8 mouse cellular contexts compared by ENCODE assay signal in the genomic region with DNA sequence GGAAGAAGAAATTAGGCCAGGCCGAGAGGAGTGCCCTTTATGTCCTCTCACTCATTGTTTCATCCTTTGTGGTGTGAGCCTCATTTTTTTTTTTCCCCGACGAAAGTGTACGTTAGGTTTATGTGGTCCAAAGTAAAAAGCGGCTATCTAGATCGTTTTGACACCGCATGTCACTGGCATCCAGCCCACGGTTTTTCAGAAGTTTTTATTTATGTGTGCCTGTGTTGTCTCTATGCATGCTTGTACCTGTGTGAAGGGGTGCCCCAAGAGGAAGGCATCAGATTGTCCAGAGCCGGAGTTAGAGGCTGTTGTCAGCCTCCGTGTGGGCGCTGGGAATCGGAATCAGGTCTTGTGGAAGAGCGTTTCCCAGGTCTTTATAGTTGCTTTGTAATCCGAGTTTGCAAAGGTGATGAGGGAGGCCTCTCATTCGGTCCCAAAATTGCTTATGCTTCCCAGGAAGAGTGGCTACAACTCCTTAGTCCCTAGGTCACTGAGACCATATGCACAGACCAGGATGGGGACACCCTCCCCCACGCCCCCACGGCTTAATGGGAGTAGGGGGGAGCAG. TPM values are rescaled to one million over a fixed set of nuclear protein-coding genes. Genes with fewer than 3 reads are reported as not detected.
DNase-seq lines count a peak whose midpoint lies in the region; ATAC-seq and TF ChIP-seq lines count a peak whose summit lies in the region.

No protein-coding gene starts in this region.

- peak overlapping the region; percentile 80 for H3K4me3 ChIP-seq in heart, embryonic 12.5 days
- H3K4me3 ChIP-seq in G1E (ENCODE audit: low read depth, low read length), result peak overlapping the region; percentile 99
- H3K4me3 ChIP-seq in limb, embryonic 13.5 days, result peak overlapping the region; percentile 97
- peak overlapping the region; percentile 85 for H3K4me3 ChIP-seq in olfactory bulb, adult 2 months (ENCODE audit: insufficient read depth, low read depth, low read length)

- H3K9me3 ChIP-seq in heart, embryonic 12.5 days (replicated peaks), result no peaks in the 10 kb centered on the region
- H3K9me3 ChIP-seq in G1E (replicated peaks), result no peaks in the 10 kb centered on the region
- H3K9me3 ChIP-seq in limb, embryonic 13.5 days, result no peaks in the 10 kb centered on the region

- peak overlapping the region; percentile 72 for H3K27ac ChIP-seq in heart, embryonic 12.5 days (ENCODE audit: poor library complexity, severe bottlenecking)
- peak overlapping the region; percentile 72; the same call in 1 of the 2 replicates for H3K27ac ChIP-seq in limb, embryonic 13.5 days
- H3K27ac ChIP-seq in olfactory bulb, adult 2 months (ENCODE audit: insufficient read depth, low read depth, low read length), result no peak overlapping the region

- peak overlapping the region; percentile 88 for H3K4me2 ChIP-seq in heart, embryonic 12.5 days
- peak overlapping the region; percentile 95 for H3K4me2 ChIP-seq in limb, embryonic 13.5 days (replicated peaks)

- peak overlapping the region; percentile 90 for H3K9ac ChIP-seq in heart, embryonic 12.5 days
- peak overlapping the region; percentile 94 for H3K9ac ChIP-seq in limb, embryonic 13.5 days

- no peak for ATAC-seq in heart, embryonic 12.5 days (ENCODE audit: insufficient number of reproducible peaks, low FRiP score)
- ATAC-seq in G1E (ENCODE audit: extremely low read depth, insufficient number of reproducible peaks, low FRiP score, poor library complexity, severe bottlenecking), result 0 out of 2 replicates have a peak, but pooled peaks have one; percentile 22
- ATAC-seq in erythroblast, adult 5-6 weeks (replicated peaks; ENCODE audit: low FRiP score, poor library complexity, severe bottlenecking), result 0 out of 2 replicates have a peak, but pooled peaks have one; percentile 23
- ATAC-seq in limb, embryonic 13.5 days (ENCODE audit: low FRiP score, low read depth), result no peak

- WGBS in heart, embryonic 12.5 days, result 10% methylated on average over 17 of the region's 17 CpGs
- 8% methylated on average over 17 of the region's 17 CpGs for WGBS in limb, embryonic 13.5 days
- WGBS in olfactory bulb, adult 2 months, result 7% methylated on average over 17 of the region's 17 CpGs

- TF ChIP-seq CTCF in G1E (IDR thresholded peaks at IDR 0.05; ENCODE audit: low read depth, low read length), result no peak
- TF ChIP-seq CTCF in olfactory bulb, adult 2 months (IDR thresholded peaks at IDR 0.05; ENCODE audit: insufficient read depth, low read depth, low read length), result no peak

- no peaks in the 10 kb centered on the region; the same call in 1 of the 2 replicates for H3K27me3 ChIP-seq in heart, embryonic 12.5 days (replicated peaks)
- no peaks in the 10 kb centered on the region for H3K27me3 ChIP-seq in G1E (ENCODE audit: insufficient read depth, low read length)
- H3K27me3 ChIP-seq in limb, embryonic 13.5 days, result peaks cover 8% of the 10 kb centered on the region

- no peak for DNase-seq in heart, postnatal 4 days
- no peak for DNase-seq in G1E (ENCODE audit: low spot score)
- DNase-seq in frontal cortex, postnatal 25 days (ENCODE audit: low spot score in 2 of 2), result no peak
- DNase-seq in urinary bladder, postnatal 36 days (ENCODE audit: low spot score in 2 of 2), result no peak

- TF ChIP-seq POLR2A in olfactory bulb, adult 2 months (IDR thresholded peaks at IDR 0.05; ENCODE audit: insufficient read depth, low read depth, low read length), result no peak

- H3K4me1 ChIP-seq in heart, embryonic 12.5 days (replicated peaks), result peaks cover 9% of the 10 kb centered on the region
- peaks cover 15% of the 10 kb centered on the region for H3K4me1 ChIP-seq in G1E (ENCODE audit: insufficient read depth, low read depth, low read length)
- H3K4me1 ChIP-seq in limb, embryonic 13.5 days, result peaks cover 16% of the 10 kb centered on the region
- H3K4me1 ChIP-seq in olfactory bulb, adult 2 months (ENCODE audit: control insufficient read depth, insufficient read depth, low read length), result peaks cover 9% of the 10 kb centered on the region

- H3K36me3 ChIP-seq in heart, embryonic 12.5 days, result peaks cover 26% of the 10 kb centered on the region
- peaks cover 38% of the 10 kb centered on the region for H3K36me3 ChIP-seq in G1E (replicated peaks)
- H3K36me3 ChIP-seq in limb, embryonic 13.5 days, result peaks cover 23% of the 10 kb centered on the region

RNA-seq across cellular contexts. Expression of a gene that starts 0.9 kb away (rescaled TPM):
- 136 and 138 TPM in 2 replicates for polyA plus RNA-seq in heart, embryonic 12.5 days (2016; fragmentation: Nextera tagmentation; extraction: Ambion mirVana)
- total RNA-seq in heart, postnatal 4 days (2021), result 100 to 1,000 TPM; 115 to 121 TPM
- total RNA-seq in G1E (2014; fragmentation: Nextera tagmentation) (151 and 153 TPM in 2 replicates), G1E (2017) (97.6 and 117 TPM in 2 replicates)
- 26.2 and 38.1 TPM in 2 replicates for polyA plus RNA-seq in G1E (2012)
- 41.3 and 52.5 TPM in 2 replicates for total RNA-seq in erythroblast, adult 5-6 weeks (2015; ENCODE audit: low replicate concordance)
- 39.0 and 64.4 TPM in 2 replicates for total RNA-seq in erythroblast, adult 5-6 weeks (2017; ENCODE audit: low replicate concordance)
- 174 and 185 TPM in 2 replicates for polyA plus RNA-seq in limb, embryonic 13.5 days (2015; fragmentation: Nextera tagmentation; extraction: Ambion mirVana)
- polyA plus RNA-seq in olfactory bulb, adult 2 months (2012; ENCODE audit: insufficient read depth, insufficient read length, low replicate concordance, missing spikeins), result not detected in 2 replicates

RNA-seq across cellular contexts. Expression of a gene that starts 18.6 kb away (rescaled TPM):
- 62.3 and 63.6 TPM in 2 replicates for polyA plus RNA-seq in heart, embryonic 12.5 days (2016; fragmentation: Nextera tagmentation; extraction: Ambion mirVana)
- total RNA-seq in heart, postnatal 4 days (2021), result 10 to 100 TPM; 20.5 to 23.2 TPM
- total RNA-seq in G1E (2014; fragmentation: Nextera tagmentation) (48.4 and 51.2 TPM in 2 replicates), G1E (2017) (69.4 and 73.5 TPM in 2 replicates)
- polyA plus RNA-seq in G1E (2012), result 34.5 and 47.6 TPM in 2 replicates
- 12.3 and 20.0 TPM in 2 replicates for total RNA-seq in erythroblast, adult 5-6 weeks (2015; ENCODE audit: low replicate concordance)
- total RNA-seq in erythroblast, adult 5-6 weeks (2017; ENCODE audit: low replicate concordance), result 7.8 and 15.8 TPM in 2 replicates
- 49.0 and 50.9 TPM in 2 replicates for polyA plus RNA-seq in limb, embryonic 13.5 days (2015; fragmentation: Nextera tagmentation; extraction: Ambion mirVana)
- not detected in 2 replicates for polyA plus RNA-seq in olfactory bulb, adult 2 months (2012; ENCODE audit: insufficient read depth, insufficient read length, low replicate concordance, missing spikeins)

Comparison
In these comparisons a context has a peak if more than half of its experiments do, and no peak if none do; other contexts are left out.
1. ATAC-seq: peak in G1E (single experiment) and erythroblast, adult 5-6 weeks (single experiment); none in heart, embryonic 12.5 days (single experiment) and limb, embryonic 13.5 days (single experiment).
2. RNA of a gene that starts 18.6 kb away (polyA plus RNA-seq): 62.3 to 63.6 TPM in heart, embryonic 12.5 days, 49.0 to 50.9 TPM in limb, embryonic 13.5 days and 34.5 to 47.6 TPM in G1E; not detected in olfactory bulb, adult 2 months; every median in the first group is over 10 times any median in the second.
3. Peak in every context shown above with its lines, with median percentiles within 50 percentile points of each other: H3K4me3 ChIP-seq.